Mouse (Mus musculus) WW6 (cell line): ENCODE results near the gene Igfbp4.

Experiments used
- DNase-seq: peaks from one replicate; pipeline ENCODE4 v3.0.0-alpha.2; 2013; ENCODE audit warnings: low read depth, low spot score

Igfbp4 gene

DNA sequence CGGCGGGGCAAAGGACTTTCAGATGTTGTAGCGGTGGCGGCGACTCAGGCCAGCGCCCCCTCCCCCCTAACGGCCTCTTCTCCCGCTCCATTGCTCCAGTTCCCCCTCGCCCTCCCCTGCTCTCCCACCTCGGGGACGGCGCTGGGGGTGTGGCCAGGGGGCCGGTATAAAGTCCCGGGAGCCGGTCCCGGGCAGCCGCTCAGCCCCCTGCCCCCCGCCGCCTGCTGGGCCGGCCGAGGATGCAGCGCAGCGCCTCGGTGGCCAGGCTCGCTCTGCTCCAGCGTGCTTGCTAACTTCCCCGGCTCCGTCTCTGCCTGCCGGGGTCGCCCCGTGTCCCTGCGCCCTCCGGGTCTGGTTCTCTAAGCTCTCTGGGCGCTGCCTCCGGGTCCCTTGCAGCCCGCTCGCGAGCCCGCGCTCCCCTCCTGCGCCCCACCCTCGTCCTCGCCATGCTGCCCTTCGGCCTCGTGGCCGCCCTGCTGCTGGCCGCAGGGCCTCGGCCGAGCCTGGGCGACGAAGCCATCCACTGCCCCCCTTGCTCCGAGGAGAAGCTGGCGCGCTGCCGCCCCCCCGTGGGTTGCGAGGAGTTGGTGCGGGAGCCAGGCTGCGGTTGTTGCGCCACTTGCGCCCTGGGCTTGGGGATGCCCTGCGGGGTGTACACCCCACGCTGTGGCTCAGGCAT, at the start of gene Igfbp4:
Igfbp4 (plus strand) TSS at position 194 of the 679 bp plus-strand sequence.
- no peak for DNase-seq

DNA sequence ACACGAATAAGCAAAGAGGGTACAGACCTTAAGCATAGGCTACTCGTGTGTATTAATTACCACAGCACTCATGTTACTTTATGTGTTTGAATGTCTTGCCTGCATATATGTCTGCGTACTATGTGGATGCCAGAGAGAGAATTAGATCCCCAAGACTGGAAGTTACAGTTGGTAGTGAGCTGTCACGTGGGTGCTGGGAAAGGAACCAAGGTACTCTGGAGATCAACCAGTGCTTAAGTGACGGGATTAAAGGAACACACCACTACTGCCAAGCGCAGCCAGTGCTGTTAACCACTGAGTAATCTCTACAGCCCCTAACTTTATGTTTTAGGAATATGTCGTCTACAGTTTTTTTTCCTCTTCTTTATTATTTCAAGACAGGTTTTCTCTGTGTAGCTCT, 45.1 kb upstream of the Igfbp4 start:
- no peak for DNase-seq

GRCm38 (mm10) chr11:98997659-98998058, 43.4 kb upstream of the Igfbp4 start:
- DNase-seq, result no peak

GRCm38 (mm10) chr11:98998776-98999175, 42.3 kb upstream of the Igfbp4 start:
- DNase-seq, result no peak

DNA sequence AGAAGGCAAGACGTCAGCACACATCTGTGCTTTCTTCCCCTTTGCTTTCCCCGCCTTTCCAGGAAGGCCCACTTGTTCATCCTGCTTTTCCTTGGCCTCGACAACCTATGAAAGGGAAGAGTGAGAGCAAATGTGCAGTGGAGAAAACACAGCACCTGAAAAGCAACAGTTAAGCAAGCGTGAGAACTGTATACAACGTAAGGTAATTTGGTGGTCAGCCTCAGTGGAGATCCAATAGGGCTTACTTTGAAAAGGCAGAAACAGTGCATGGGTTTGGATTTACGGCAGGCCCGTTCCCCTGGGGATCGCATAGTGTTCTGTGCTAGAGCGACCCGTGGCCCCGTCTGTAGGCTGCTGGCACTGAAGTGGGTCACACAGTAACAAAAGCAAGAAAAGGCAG, 41.8 kb upstream of the Igfbp4 start:
- no peak for DNase-seq

DNA sequence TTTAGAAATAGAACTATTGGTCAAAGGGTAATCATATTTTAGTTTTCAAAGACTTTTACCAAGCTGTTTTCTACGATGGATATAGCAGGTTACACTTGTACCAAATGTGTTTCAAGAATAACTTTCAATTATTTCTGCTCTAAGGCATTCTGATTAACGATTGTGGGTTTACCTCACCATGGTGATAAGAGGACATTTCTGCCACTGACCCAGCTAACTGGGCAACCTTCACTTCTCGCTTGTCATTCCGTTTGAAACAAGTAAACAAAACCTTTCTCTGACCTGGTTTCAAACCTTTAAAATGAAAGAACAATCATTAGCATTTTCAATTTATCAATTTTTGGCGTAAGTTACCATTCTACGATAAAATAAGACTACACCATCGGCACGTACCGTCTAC, 34.3 kb upstream of the Igfbp4 start:
- DNase-seq, result no peak

GRCm38 (mm10) chr11:99010124-99010523, 30.9 kb upstream of the Igfbp4 start:
- no peak for DNase-seq

GRCm38 (mm10) chr11:99010706-99011105, 30.3 kb upstream of the Igfbp4 start:
- no peak for DNase-seq

DNA sequence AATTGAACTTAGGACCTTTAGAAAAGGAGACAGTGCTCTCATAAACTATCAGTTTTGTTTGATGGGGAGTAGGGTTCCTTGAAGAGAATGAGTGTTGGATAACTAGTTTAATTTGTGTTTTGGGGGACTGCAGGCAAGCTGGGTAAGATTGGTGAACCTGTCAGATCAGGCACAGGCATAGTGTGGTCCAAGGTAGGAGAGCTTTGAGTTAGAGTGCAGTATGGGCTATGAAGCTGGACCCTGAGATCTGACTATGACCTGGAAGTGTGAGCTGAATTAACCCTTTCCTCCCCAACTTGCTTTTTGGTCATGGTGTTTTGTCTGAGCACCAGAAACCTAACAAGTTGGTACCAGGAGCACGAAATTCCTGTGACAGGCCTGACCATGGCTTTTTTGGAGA, 27.2 kb upstream of the Igfbp4 start:
- DNase-seq, result no peak

- no peak for DNase-seq
These were observed 21.2 kb upstream of the Igfbp4 start for GRCm38 (mm10) chr11:99019844-99020243.

GRCm38 (mm10) chr11:99022384-99022933, 18.6 kb upstream of the Igfbp4 start:
- no peak for DNase-seq

GRCm38 (mm10) chr11:99023094-99023493, 17.9 kb upstream of the Igfbp4 start:
- DNase-seq, result no peak

DNA sequence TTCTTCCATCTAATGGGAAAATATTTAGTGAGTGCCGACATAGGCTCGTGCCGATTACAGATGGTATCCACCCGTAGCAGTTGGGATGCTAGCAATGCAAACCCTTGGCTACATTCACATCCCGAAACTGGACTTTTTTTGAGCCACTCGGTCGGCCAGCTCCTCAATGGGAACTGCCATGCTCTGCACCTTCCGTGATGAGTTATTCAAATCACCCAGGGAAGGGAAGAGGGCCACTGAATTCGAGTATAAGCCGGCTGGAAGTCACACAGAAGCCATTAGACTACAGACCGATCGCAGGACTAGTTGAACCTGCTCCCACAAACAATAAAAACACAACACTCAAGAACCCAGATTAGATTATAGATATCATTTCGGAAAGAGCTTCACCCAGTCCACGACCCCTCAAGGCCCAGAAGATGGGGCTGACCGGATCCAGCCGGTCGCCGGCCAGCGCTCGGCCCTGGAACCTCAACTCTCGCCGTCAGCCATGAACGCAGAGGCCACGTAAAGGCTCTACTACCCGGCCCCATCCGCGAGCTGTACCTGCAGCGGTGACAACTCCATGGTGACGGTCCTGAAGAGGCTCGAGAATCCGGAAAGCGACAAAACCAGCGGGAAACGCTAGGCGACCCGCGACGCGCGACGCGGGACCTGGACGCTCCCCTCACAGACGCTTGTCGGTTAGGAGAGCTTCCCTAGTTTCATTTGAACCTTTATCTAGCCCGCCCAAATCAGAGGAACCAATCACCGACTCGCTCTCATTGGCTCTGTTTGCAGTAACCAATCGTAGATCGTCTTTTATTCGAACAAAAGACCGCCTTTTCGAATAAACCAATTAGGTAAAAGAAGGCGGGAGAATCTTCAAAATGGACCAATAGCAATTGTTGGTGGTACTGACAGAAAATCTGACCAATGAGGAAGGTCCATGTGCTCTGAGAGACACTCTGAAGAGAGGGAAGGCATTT, 17.3 kb upstream of the Igfbp4 start, which contains the start of gene Top2a:
Top2a (minus strand) TSS at position 690 of the 968 bp plus-strand sequence.
- DNase-seq, result peak; percentile 98

DNA sequence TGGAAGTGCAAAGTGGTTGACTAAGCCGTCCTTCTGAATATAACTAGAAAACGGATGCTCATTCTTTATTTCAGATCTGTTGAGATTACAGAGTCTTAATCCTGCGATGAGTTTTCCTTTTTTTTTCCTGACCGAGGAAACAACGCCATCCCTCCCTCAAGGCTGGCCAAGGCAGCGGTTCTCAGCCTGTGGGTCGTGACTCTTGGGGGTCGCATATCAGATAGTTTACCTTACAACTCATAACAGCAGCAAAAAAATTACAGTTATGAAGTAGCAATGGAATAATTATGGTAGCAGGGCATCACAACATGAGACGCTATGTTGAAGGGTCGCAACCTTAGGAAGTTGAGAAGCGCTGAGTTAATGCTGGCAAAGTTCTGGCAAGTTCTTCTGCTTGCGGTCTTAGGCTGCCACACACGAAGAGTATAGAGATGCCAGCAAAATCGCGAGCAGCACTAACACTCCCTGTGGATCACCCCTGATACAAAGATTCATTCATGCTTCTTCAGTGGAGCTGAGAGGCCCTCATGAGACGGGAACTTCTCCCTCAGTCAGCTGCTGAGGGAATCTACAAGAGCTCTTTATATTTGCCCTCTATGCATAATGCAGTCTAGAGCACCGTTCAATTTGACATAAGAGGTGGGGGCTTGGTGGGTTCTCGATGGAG, 16.4 kb upstream of the Igfbp4 start:
- DNase-seq, result no peak

GRCm38 (mm10) chr11:99025878-99026277, 15.2 kb upstream of the Igfbp4 start:
- peak; percentile 58 for DNase-seq

DNA sequence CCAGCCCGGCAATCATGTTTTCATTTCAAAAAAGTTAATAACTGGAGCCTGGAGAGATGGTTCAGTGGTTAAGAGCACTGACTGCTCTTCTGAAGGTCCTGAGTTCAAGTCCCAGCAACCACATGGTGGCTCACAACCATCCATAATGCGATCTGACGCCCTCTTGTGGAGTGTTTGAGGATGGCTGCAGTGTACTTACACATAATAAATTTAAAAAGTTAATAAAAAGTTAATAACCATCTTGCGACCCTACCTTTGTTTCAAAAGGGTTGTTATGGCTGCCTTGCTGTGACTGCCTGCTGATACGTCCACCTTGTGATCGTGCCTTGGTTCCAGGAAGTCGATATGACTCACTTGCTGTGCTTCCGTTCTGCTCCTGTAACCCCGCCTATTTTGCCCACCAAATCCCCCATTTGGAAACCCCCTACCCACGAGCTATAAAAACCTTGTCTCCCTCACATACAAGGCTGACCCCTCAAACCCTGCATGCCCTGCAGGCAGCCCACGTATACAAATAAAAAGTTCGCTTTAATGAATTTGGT, 14.1 kb upstream of the Igfbp4 start:
- DNase-seq, result no peak

- no peak for DNase-seq
These were observed 5.7 kb upstream of the Igfbp4 start for GRCm38 (mm10) chr11:99035350-99035749.

GRCm38 (mm10) chr11:99036254-99036653, 4.8 kb upstream of the Igfbp4 start:
- no peak for DNase-seq

DNA sequence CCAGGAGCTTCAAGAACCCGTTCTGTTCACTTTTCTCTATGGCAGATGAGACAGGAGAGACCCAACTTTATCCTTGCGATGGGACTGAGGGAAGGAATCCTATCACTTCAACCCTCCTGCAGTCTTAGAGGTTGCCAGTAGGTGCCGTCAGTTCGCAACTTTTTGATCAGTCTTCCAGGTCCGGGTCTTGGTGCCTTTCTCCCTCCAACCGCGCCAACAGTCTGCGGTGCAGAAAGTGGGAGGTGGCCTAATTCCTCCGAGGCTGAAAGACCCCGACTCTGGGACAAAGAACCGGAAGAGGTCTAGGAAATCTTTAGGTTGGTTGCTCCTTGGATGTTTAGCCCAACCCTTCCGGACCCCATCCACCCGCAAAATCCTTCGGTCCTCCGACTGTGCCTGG, 1.3 kb upstream of the Igfbp4 start:
- DNase-seq, result peak; percentile 95

- no peak for DNase-seq
These were observed 584 bp upstream of the Igfbp4 start for GRCm38 (mm10) chr11:99040346-99040974.
